Mouse (Mus musculus): ENCODE measurements at regions not wholly inside any gene's neighbourhood (a gene's known extent, or its start where the extent isn't known, plus 50 kb on each side); places are given as distances from the start of the nearest gene placed in this dataset.

DNA sequence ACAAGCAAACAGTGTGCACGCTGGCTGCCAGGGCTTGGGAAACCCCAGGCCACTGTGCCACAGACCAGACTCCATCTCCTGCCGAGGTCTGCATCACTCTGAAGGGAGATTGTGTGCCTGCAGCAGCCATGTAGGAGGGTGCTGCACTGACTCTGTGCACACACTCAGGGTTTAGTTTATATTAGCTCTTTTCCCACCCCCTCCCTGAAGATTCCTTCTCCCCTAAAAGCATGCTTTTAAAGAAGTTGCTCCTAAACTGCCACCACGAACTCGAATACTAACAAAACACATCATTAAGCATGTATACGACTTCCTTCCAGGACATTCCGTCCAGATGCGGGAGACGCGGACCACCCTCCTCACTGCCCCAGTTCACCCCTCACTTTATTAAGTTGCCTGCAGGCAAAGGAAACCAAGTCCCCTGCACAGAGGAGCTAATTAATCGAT is 92.4 kb downstream of the Ets2 start:
- no peak for ATAC-seq (replicated peaks; ENCODE audit: insufficient number of reproducible peaks, low FRiP score, low TSS enrichment, poor library complexity, severe bottlenecking)

GRCm38 (mm10) chr16:95790691-95791090 is 88.8 kb downstream of the Ets2 start:
- ATAC-seq (replicated peaks; ENCODE audit: insufficient number of reproducible peaks, low FRiP score, low TSS enrichment, poor library complexity, severe bottlenecking): no peak

DNA sequence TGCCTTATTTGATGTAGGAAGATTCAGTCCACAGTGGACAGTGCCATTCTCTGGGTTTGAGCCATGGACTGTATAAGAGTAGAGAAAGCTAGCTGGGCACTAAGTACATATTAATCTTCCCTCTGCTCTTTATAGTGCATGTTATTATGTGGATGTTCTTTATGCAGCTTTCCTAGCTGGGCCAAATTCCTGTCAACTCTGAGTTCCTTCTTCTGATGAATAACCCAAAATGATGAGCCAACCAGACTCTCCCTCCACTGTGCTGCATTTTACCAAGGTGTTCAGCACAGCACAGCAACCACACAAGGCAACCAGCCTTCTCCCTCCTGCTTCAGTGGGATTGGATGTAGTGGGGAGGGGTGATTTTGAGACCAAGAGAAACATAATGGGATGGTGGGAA is 87.7 kb downstream of the Ets2 start:
- ATAC-seq (replicated peaks; ENCODE audit: insufficient number of reproducible peaks, low FRiP score, low TSS enrichment, poor library complexity, severe bottlenecking): no peak

GRCm38 (mm10) chr16:95781681-95782080 is 79.8 kb downstream of the Ets2 start:
- ATAC-seq (replicated peaks; ENCODE audit: insufficient number of reproducible peaks, low FRiP score, low TSS enrichment, poor library complexity, severe bottlenecking): no peak

DNA sequence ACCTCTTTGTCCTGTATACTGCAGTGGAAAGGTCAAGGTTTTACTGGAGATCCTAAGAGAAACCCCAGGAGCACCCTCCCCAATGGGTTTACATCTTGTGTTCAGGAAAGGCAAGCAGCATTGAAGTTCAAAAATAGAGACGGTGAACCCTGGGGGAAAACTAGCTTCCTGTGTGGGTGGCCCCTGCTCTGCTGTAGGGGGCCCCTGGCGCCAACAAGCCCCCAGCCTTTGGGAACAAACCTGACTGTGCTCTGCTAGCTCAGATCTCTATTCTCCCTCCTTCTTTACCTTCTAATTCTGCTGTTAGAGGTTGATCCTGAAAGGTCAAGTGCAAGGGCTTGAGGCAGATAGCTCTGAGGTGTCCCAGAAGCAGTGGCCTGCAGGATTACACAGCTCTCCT is 78.6 kb downstream of the Ets2 start:
- no peak for ATAC-seq (replicated peaks; ENCODE audit: insufficient number of reproducible peaks, low FRiP score, low TSS enrichment, poor library complexity, severe bottlenecking)

GRCm38 (mm10) chr16:95778845-95779722 is 77.2 kb downstream of the Ets2 start:
- no peak for ATAC-seq (replicated peaks; ENCODE audit: insufficient number of reproducible peaks, low FRiP score, low TSS enrichment, poor library complexity, severe bottlenecking)

- ATAC-seq (replicated peaks; ENCODE audit: insufficient number of reproducible peaks, low FRiP score, low TSS enrichment, poor library complexity, severe bottlenecking): no peak
Measured at GRCm38 (mm10) chr16:95778173-95778572, 76.3 kb downstream of the Ets2 start.

GRCm38 (mm10) chr16:95776610-95777363 is 74.9 kb downstream of the Ets2 start:
- ATAC-seq (replicated peaks; ENCODE audit: insufficient number of reproducible peaks, low FRiP score, low TSS enrichment, poor library complexity, severe bottlenecking): no peak

DNA sequence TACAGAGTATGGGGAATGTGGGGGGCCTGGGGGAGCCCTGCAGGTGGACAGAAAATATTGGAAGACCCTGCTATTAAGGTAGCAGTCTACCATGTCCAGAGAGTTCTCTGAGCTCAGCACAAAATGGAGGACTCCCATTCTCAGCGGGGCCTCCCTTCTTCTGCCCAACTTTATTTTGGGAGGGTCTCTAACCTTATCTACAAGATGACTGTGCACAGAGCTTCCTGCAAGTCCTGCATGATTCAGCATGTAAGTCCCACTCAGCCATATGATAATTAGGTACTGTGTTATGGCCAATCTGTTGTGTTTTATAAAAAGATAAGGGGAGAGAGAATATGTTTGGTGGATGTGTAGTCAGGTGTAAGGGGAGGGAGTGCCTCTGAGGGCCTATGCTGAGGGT is 74.1 kb downstream of the Ets2 start:
- no peak for ATAC-seq (replicated peaks; ENCODE audit: insufficient number of reproducible peaks, low FRiP score, low TSS enrichment, poor library complexity, severe bottlenecking)

- ATAC-seq (replicated peaks; ENCODE audit: insufficient number of reproducible peaks, low FRiP score, low TSS enrichment, poor library complexity, severe bottlenecking): no peak
Measured at GRCm38 (mm10) chr16:95775361-95775760, 73.5 kb downstream of the Ets2 start.

- no peak for ATAC-seq (replicated peaks; ENCODE audit: insufficient number of reproducible peaks, low FRiP score, low TSS enrichment, poor library complexity, severe bottlenecking)
Measured at GRCm38 (mm10) chr16:95773151-95773550, 71.3 kb downstream of the Ets2 start.

Data from monocyte, adult 5-6 weeks (primary cell).